Comparison of ENCODE assay signal across 10 mouse cellular contexts in the genomic region with DNA sequence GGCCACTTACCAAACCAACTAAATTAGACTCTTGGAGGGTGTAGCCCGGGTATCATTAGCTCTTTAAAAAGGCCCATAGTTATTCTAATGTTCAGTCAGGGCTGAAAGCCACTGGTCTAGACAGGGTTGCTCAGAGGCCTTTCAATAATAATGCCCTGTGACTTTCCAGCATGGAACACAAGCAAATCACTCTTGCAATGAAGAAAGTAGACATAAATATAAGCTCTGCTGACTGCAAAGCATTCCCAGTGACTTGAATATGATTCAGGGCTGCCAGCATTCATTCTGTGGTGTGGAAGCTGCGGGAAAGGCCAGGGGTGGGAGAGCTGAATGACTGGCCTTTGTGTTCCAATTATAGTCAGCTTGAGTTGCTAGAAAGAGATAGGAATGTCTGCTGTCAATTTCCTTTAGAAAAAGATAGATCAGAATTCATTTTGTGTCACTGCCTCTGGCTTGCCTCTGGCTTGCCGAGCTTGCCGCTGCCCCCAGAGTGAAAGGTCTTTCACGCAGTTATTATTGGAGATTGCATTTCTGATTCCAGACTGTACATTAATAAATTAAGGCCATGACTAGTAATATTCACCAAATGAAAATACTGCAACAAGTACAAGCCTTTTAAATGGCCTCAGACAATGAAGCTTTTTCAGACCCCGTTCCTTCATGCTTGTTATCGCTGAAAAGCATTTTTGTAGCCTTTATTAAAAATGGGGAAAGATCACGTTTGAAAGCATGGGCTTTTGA. TPM values are rescaled to one million over a fixed set of nuclear protein-coding genes. Genes with fewer than 3 reads are reported as not detected.
DNase-seq lines count a peak whose midpoint lies in the region; ATAC-seq lines count a peak whose summit lies in the region.
"Had no signal": no experiment of that assay in that cellular context is flagged by ENCODE, and none has a peak within 500 bp of the region (broad histone marks: within the 10 kb centered on the region; RNA-seq: fewer than 3 reads in every experiment).

No protein-coding gene starts in this region.

- no peaks in the 10 kb centered on the region for H3K9me3 ChIP-seq in forebrain, embryonic 12.5 days
- H3K9me3 ChIP-seq: embryonic facial prominence, embryonic 13.5 days had no signal

- peak; percentile 49; the same call in 1 of the 2 replicates for ATAC-seq in forebrain, embryonic 12.5 days (ENCODE audit: low FRiP score)

- H3K27ac ChIP-seq in forebrain, embryonic 12.5 days = 0 out of 2 replicates have a peak overlapping the region, but pooled peaks have one; percentile 31
- H3K27ac ChIP-seq: embryonic facial prominence, embryonic 13.5 days had no signal

- WGBS in forebrain, embryonic 12.5 days = 10% methylated on average over 8 of the region's 8 CpGs

- peak; percentile 52 for DNase-seq in 3T3-L1 (ENCODE audit: low read depth, low spot score)
- peak; percentile 98 for DNase-seq in Muller cell, postnatal 12 days (ENCODE audit: inconsistent ontology term)
- peak; percentile 72 for DNase-seq in mesoderm, embryonic 11.5 days (ENCODE audit: low read depth, low spot score)
- no peak for DNase-seq in testis, postnatal 10 days (ENCODE audit: low spot score)
- no peak for DNase-seq in testis, postnatal 14 days (ENCODE audit: low spot score)
- DNase-seq in ovary, adult 18-20 months (ENCODE audit: low spot score) = no peak
- no peak for DNase-seq in spleen, postnatal 14 days (ENCODE audit: low spot score in 2 of 2)
- DNase-seq: liver had no signal

- peaks cover 28% of the 10 kb centered on the region for H3K4me1 ChIP-seq in forebrain, embryonic 12.5 days

- H3K4me2 ChIP-seq in forebrain, embryonic 12.5 days = peak overlapping the region; percentile 8; the same call in 1 of the 2 replicates
- H3K4me2 ChIP-seq: embryonic facial prominence, embryonic 13.5 days had no signal

- H3K4me3 ChIP-seq in forebrain, embryonic 12.5 days (replicated peaks) = no peak overlapping the region
- H3K4me3 ChIP-seq: embryonic facial prominence, embryonic 13.5 days had no signal

- H3K9ac ChIP-seq in forebrain, embryonic 12.5 days = no peak overlapping the region
- H3K9ac ChIP-seq: embryonic facial prominence, embryonic 13.5 days had no signal

- H3K36me3 ChIP-seq in forebrain, embryonic 12.5 days (replicated peaks) = no peaks in the 10 kb centered on the region
- H3K36me3 ChIP-seq: embryonic facial prominence, embryonic 13.5 days had no signal

- H3K27me3 ChIP-seq in forebrain, embryonic 12.5 days = peaks cover 10% of the 10 kb centered on the region; the same call in 1 of the 2 replicates
- H3K27me3 ChIP-seq: embryonic facial prominence, embryonic 13.5 days had no signal

RNA-seq across cellular contexts. Expression of gene Ctla4, which starts 35.6 kb away (rescaled TPM):
- polyA plus RNA-seq in forebrain, embryonic 12.5 days (2016; fragmentation: Nextera tagmentation; extraction: Ambion mirVana) = not detected in 2 replicates
- polyA plus RNA-seq: embryonic facial prominence, embryonic 13.5 days had no signal

Comparison
In these comparisons a context has a peak if more than half of its experiments do, and no peak if none do; other contexts are left out.
1. DNase-seq: peak in 3T3-L1 (single experiment), Muller cell, postnatal 12 days (single experiment) and mesoderm, embryonic 11.5 days (single experiment); none in testis, postnatal 10 days (single experiment), testis, postnatal 14 days (single experiment), ovary, adult 18-20 months (single experiment) and spleen, postnatal 14 days (0 of 2).